Mouse (Mus musculus): ENCODE measurements at regions not wholly inside any gene's neighbourhood (a gene's known extent, or its start where the extent isn't known, plus 50 kb on each side); places are given as distances from the start of the nearest gene placed in this dataset.
A peak's percentile ranks its signal among the peaks of the same experiment; 100 is the strongest.

GRCm38 (mm10) chr10:98145773-98146172 is 419.2 kb upstream of the C030005K15Rik start:
- DNase-seq (ENCODE audit: low spot score) = no peak
- TF ChIP-seq CTCF (IDR thresholded peaks at IDR 0.05) = peak; percentile 49

GRCm38 (mm10) chr10:98146998-98147863 is 420.7 kb upstream of the C030005K15Rik start:
- ATAC-seq (ENCODE audit: low FRiP score) = no peak
- no peak overlapping the region for H3K4me3 ChIP-seq (ENCODE audit: low read depth, low read length)
- WGBS = 74% methylated on average over 9 of the region's 9 CpGs

More at GRCm38 (mm10) chr10:98145773-98146172, 419.2 kb upstream of the C030005K15Rik start:
- Histone ChIP-seq H3K4me1 (ENCODE audit: insufficient read depth, low read length) (no peaks in the 10 kb centered on the region), H3K27me3 (ENCODE audit: insufficient read depth, low read length) (no peaks in the 10 kb centered on the region), H3K36me3 (ENCODE audit: insufficient read depth, low read length) (no peaks in the 10 kb centered on the region), H3K4me2 (ENCODE audit: low read depth, low read length, poor library complexity, severe bottlenecking) (no peak overlapping the region), H3K9ac (replicated peaks; ENCODE audit: low read length, poor library complexity, severe bottlenecking) (no peak overlapping the region), H3K4me3 (ENCODE audit: low read depth, low read length) (no peak overlapping the region), H3K9me3 (ENCODE audit: low read length) (no peaks in the 10 kb centered on the region), H3K27ac (ENCODE audit: low read depth, low read length) (no peak overlapping the region)
- WGBS = 75% methylated on average over 1 of the region's 1 CpGs
- ATAC-seq (ENCODE audit: low FRiP score) = no peak

GRCm38 (mm10) chr10:98155982-98156381 is 429.4 kb upstream of the C030005K15Rik start:
- H3K4me1 ChIP-seq (ENCODE audit: insufficient read depth, low read length) = no peaks in the 10 kb centered on the region
- ATAC-seq (ENCODE audit: low FRiP score) (no peak), DNase-seq (ENCODE audit: low spot score) (no peak)
- TF ChIP-seq CTCF (IDR thresholded peaks at IDR 0.05) = no peak
- H3K36me3 ChIP-seq (ENCODE audit: insufficient read depth, low read length) = no peaks in the 10 kb centered on the region
- no peak overlapping the region for H3K4me2 ChIP-seq (ENCODE audit: low read depth, low read length, poor library complexity, severe bottlenecking)
- no peak overlapping the region for H3K4me3 ChIP-seq (ENCODE audit: low read depth, low read length)
- H3K9ac ChIP-seq (replicated peaks; ENCODE audit: low read length, poor library complexity, severe bottlenecking) = no peak overlapping the region
- H3K27ac ChIP-seq (ENCODE audit: low read depth, low read length) = no peak overlapping the region
- no peaks in the 10 kb centered on the region for H3K9me3 ChIP-seq (ENCODE audit: low read length)
- no peaks in the 10 kb centered on the region for H3K27me3 ChIP-seq (ENCODE audit: insufficient read depth, low read length)
- 86% methylated on average over 2 of the region's 2 CpGs for WGBS

More at GRCm38 (mm10) chr10:98146998-98147863, 420.7 kb upstream of the C030005K15Rik start:
- Histone ChIP-seq H3K4me1 (ENCODE audit: insufficient read depth, low read length) (no peaks in the 10 kb centered on the region), H3K27me3 (ENCODE audit: insufficient read depth, low read length) (no peaks in the 10 kb centered on the region), H3K9ac (replicated peaks; ENCODE audit: low read length, poor library complexity, severe bottlenecking) (no peak overlapping the region), H3K9me3 (ENCODE audit: low read length) (no peaks in the 10 kb centered on the region), H3K36me3 (ENCODE audit: insufficient read depth, low read length) (no peaks in the 10 kb centered on the region), H3K4me2 (ENCODE audit: low read depth, low read length, poor library complexity, severe bottlenecking) (no peak overlapping the region), H3K27ac (ENCODE audit: low read depth, low read length) (no peak overlapping the region)
- DNase-seq (ENCODE audit: low spot score) = no peak
- TF ChIP-seq CTCF (IDR thresholded peaks at IDR 0.05) = no peak

DNA sequence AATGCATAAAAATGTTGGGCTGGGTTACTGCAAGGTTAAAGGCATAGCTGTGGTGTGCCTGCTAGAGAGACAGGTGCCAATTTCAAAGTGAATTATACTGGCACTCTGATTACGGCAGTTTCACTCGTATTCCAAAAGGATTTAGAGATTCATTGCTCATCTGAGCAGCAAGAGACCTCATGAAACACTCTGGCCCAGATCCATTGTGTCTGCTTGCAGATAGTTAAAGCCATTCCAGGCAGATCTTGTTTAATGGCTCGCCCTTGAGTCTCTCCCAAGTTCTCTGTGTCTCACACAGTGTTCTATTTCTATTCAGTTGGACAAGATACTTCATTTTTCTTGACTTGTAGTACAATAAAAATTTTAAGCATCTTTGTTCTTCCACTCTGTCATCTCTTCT is 459.1 kb upstream of the C030005K15Rik start:
- Histone ChIP-seq H3K27ac (ENCODE audit: low read depth, low read length) (no peak overlapping the region), H3K36me3 (ENCODE audit: insufficient read depth, low read length) (no peaks in the 10 kb centered on the region), H3K4me2 (ENCODE audit: low read depth, low read length, poor library complexity, severe bottlenecking) (no peak overlapping the region), H3K4me3 (ENCODE audit: low read depth, low read length) (no peak overlapping the region), H3K9ac (replicated peaks; ENCODE audit: low read length, poor library complexity, severe bottlenecking) (no peak overlapping the region), H3K9me3 (ENCODE audit: low read length) (no peaks in the 10 kb centered on the region), H3K4me1 (ENCODE audit: insufficient read depth, low read length) (no peaks in the 10 kb centered on the region), H3K27me3 (ENCODE audit: insufficient read depth, low read length) (no peaks in the 10 kb centered on the region)
- ATAC-seq (ENCODE audit: low FRiP score) = no peak
- 35% methylated on average over 3 of the region's 3 CpGs for WGBS
- peak; percentile 53 for DNase-seq (ENCODE audit: low spot score)
- TF ChIP-seq CTCF (IDR thresholded peaks at IDR 0.05) = no peak

- H3K27me3 ChIP-seq (ENCODE audit: insufficient read depth, low read length) = no peaks in the 10 kb centered on the region
- WGBS = 79% methylated on average over 4 of the region's 4 CpGs
- no peak overlapping the region for H3K4me3 ChIP-seq (ENCODE audit: low read depth, low read length)
- no peak for TF ChIP-seq CTCF (IDR thresholded peaks at IDR 0.05)
- H3K9ac ChIP-seq (replicated peaks; ENCODE audit: low read length, poor library complexity, severe bottlenecking) = no peak overlapping the region
- H3K27ac ChIP-seq (ENCODE audit: low read depth, low read length) = no peak overlapping the region
- no peaks in the 10 kb centered on the region for H3K4me1 ChIP-seq (ENCODE audit: insufficient read depth, low read length)
- H3K36me3 ChIP-seq (ENCODE audit: insufficient read depth, low read length) = no peaks in the 10 kb centered on the region
- ATAC-seq (ENCODE audit: low FRiP score) = no peak
- H3K4me2 ChIP-seq (ENCODE audit: low read depth, low read length, poor library complexity, severe bottlenecking) = no peak overlapping the region
- H3K9me3 ChIP-seq (ENCODE audit: low read length) = no peaks in the 10 kb centered on the region
- DNase-seq (ENCODE audit: low spot score) = no peak
Measured at GRCm38 (mm10) chr10:98196852-98197251, 470.3 kb upstream of the C030005K15Rik start.

DNA sequence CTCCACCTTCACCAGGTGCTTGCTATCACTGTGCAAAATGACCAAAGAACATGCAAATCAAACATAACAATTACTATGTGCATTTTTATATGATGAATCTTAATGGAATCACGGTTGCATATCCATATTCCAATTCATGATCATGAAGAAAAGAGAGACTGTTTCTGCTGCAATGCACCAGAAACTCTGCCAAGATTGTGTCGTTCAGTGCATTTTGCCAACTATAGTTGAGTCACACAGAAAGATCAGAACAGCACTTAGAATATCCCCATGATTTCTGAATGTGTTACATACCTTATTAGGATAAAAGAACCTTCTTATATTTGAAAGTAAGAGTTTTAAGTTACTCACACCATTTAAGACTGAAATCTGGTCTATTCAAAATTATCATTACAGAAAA is 483.7 kb upstream of the C030005K15Rik start:
- no peak for TF ChIP-seq CTCF (IDR thresholded peaks at IDR 0.05)

More for the DNA sequence above, 483.7 kb upstream of the C030005K15Rik start:
- Histone ChIP-seq H3K4me3 (ENCODE audit: low read depth, low read length) (no peak overlapping the region), H3K4me2 (ENCODE audit: low read depth, low read length, poor library complexity, severe bottlenecking) (no peak overlapping the region), H3K27me3 (ENCODE audit: insufficient read depth, low read length) (no peaks in the 10 kb centered on the region), H3K9ac (replicated peaks; ENCODE audit: low read length, poor library complexity, severe bottlenecking) (no peak overlapping the region), H3K9me3 (ENCODE audit: low read length) (no peaks in the 10 kb centered on the region), H3K27ac (ENCODE audit: low read depth, low read length) (no peak overlapping the region), H3K36me3 (ENCODE audit: insufficient read depth, low read length) (no peaks in the 10 kb centered on the region), H3K4me1 (ENCODE audit: insufficient read depth, low read length) (no peaks in the 10 kb centered on the region)
- no peak for ATAC-seq (ENCODE audit: low FRiP score)
- no peak for DNase-seq (ENCODE audit: low spot score)
- 75% methylated on average over 2 of the region's 2 CpGs for WGBS
